Mouse (Mus musculus) forebrain, embryonic 10.5 days (tissue): Measurements from ENCODE around the gene Larp4. TPM values are rescaled to one million over a fixed set of nuclear protein-coding genes. Genes with fewer than 3 reads are reported as not detected.
"Not testable (repeated sequence)": the region's sequence is repeated elsewhere in the genome, so short reads cannot be mapped to it uniquely, and the experiment has no call there.

Experiments
- DNase-seq: peaks from one replicate; pipeline ENCODE4 v3.0.0-alpha.2; 2017; ENCODE audit warnings: low spot score; ENCODE audit errors: extremely low spot score
- H3K27ac ChIP-seq: fragments of 300-500 bp; sonication (generic); 2 replicates; pipeline ENCODE4 v1.5.1; 2016; ENCODE audit warnings: mild to moderate bottlenecking
- H3K27me3 ChIP-seq: fragments of 300-500 bp; sonication (generic); 2 replicates; pipeline ENCODE4 v1.6.1; 2016; ENCODE audit warnings: mild to moderate bottlenecking; ENCODE audit not compliant: poor library complexity, severe bottlenecking
- H3K36me3 ChIP-seq: fragments of 300-500 bp; sonication (generic); replicated peaks from 2 replicates; pipeline ENCODE4 v1.6.1; 2016; ENCODE audit warnings: mild to moderate bottlenecking, moderate library complexity
- H3K4me1 ChIP-seq: fragments of 300-500 bp; sonication (generic); 2 replicates; pipeline ENCODE4 v1.6.1; 2016
- H3K4me3 ChIP-seq: fragments of 300-500 bp; sonication (generic); 2 replicates; pipeline ENCODE4 v1.5.1; 2016; ENCODE audit warnings: mild to moderate bottlenecking, moderate library complexity
- H3K9me3 ChIP-seq: fragments of 300-500 bp; sonication (generic); 2 replicates; pipeline ENCODE4 v1.6.1; 2016; ENCODE audit warnings: mild to moderate bottlenecking, moderate library complexity
- WGBS: fragments of 180-500 bp; shearing (Covaris S2); methylation state at CpG from one replicate; pipeline ENCODE4 v1.1.7; 2016; 5-methylcytosine and 5-hydroxymethylcytosine counted together
- polyA plus RNA-seq: library from polyadenylated mRNA; unstranded; fragments of >200 nt; fragmentation: Nextera tagmentation; extraction: Ambion mirVana; gene quantifications from 2 replicates; pipeline ENCODE4 v1.2.1, GENCODE M21; 2016

The Larp4 gene
- polyA plus RNA-seq, 1 experiment from 2014 or later = 44.3 TPM

DNA sequence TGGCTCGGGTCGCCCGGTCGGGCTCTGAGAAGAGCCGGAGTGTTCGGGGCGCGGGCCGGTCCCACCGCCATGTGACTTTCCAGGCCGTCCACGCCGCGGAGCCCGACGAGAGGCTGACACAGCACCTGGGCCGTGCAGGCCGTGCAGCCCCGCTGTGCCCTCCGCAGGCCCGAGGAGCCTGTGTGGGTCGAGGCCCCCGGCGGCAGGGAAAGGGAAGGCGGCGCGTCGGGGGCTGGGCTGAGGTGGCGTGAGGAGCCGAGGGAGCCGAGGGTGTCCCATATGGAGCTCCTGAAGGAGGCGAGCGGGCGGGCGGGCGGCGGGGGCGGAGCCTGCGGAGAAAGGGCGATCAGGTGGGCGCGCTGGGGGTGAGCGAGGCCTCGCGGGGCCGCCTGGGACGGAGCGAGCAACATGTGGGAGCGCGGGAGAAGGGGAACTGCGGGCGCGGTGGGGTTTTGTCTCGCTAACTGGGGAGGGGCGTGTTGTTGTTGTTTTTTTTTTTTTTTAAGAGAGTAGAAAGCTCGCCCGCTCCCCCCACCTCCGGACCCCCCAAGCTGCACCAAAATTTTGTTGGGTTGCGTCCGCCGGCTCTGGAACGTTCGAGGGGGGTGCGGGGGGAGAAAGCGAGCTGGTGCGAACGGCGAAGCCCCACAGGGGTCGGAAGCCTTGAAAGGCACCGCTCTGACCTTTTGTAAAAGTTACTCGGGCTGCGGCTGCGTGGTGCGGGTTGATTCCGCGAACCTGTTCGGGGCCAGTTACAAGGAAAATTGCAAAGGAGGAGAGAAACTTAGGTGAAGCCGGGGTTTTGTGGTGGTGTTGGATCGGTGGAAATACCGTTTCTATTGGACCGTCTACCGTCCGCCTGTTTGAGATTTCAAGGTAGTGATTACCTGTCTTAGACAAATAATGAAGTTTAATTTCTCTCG is 3.4 kb downstream of the Larp4 start:
- Histone ChIP-seq H3K4me1 (peaks cover 10% of the 10 kb centered on the region), H3K27me3 (no peaks in the 10 kb centered on the region), H3K36me3 (no peaks in the 10 kb centered on the region), H3K27ac (peak overlapping the region; percentile 98), H3K4me3 (peak overlapping the region; percentile 92), H3K9me3 (no peaks in the 10 kb centered on the region)
- DNase-seq = peak; percentile 88
- WGBS = under 1% methylated on average over 84 of the region's 84 CpGs

DNA sequence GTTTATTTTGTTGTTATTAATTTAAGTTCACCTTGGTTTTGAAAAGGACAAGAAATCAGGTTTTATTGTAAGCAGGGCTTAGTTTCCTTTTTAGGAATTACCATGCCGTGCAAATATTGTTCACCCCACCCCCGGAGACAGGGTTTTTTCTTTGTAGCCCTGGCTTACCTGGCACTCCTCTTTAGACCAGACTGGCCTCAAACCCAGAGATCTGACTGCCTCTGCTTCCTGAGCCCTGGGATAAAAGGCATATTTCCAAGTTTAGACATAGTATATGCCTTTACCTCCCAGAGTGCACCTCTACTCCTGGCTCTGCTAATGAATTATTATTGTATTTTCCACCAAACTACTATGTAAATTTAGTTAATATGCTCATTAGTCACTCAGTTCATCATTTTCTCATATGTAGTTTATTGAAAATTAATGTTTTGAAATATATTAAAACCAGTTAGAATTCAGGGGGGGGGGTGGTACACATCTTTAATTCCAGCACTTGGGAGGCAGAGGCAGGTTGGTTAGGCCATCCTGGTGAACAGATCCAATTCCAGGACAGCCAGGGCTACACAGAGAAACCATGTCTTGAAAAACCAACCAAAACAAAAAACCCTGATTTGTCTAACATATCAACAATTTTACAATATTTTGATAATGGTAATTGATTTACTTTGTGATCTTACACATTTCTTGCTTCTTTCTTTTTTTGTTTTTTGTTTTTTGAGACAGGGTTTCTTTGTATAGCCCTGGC is 4.8 kb downstream of the Larp4 start:
- WGBS = 92% methylated on average over 2 of the region's 2 CpGs
- Histone ChIP-seq H3K36me3 (no peaks in the 10 kb centered on the region), H3K27ac (no peak overlapping the region), H3K9me3 (no peaks in the 10 kb centered on the region), H3K4me1 (peaks cover 10% of the 10 kb centered on the region), H3K27me3 (no peaks in the 10 kb centered on the region), H3K4me3 (peak overlapping the region; percentile 92)
- DNase-seq = no peak

DNA sequence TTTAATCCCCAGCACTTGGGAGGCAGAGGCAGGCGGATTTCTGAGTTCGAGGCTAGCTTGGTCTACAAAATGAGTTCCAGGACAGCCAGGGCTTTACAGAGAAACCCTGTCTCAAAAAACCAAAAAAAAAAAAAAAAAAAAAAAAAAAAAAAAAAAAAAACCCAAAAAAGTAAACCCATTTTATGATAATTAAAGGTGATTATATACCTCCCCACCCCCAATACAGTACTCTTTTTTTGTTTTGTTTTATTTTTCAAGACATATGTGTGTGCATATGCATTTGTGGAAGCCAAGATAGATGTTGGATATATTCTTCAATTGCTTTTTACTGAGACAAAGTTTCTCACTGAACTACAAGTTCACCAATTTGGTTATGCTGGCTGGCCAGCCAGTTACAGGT is 6.3 kb downstream of the Larp4 start:
- not testable (repeated sequence) for H3K36me3 ChIP-seq, H3K27ac ChIP-seq, DNase-seq, H3K27me3 ChIP-seq, H3K4me1 ChIP-seq, H3K9me3 ChIP-seq, H3K4me3 ChIP-seq
- WGBS = 90% methylated on average over 2 of the region's 2 CpGs

DNA sequence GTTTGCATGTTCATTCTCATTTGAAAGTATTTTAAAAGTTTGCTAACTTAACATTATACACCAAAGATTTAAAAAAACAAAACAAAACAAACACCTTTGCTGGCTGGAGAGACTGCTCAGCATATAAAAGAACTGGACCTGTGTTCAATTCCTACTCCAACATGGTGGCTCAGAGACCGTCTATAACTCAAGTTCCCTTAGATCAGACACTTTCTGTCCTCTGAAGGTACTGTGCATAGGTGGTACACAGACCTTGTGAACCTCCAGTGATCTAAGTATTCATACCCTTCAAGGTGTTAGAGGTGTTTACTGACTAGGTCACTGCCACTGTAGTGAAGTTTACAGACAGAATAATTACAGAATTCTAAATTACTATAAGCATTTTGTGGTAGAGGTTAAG is 9.4 kb downstream of the Larp4 start:
- Histone ChIP-seq H3K4me3 (no peak overlapping the region), H3K27me3 (no peaks in the 10 kb centered on the region), H3K4me1 (peaks cover 4% of the 10 kb centered on the region), H3K9me3 (no peaks in the 10 kb centered on the region), H3K27ac (no peak overlapping the region), H3K36me3 (no peaks in the 10 kb centered on the region)
- WGBS = 88% methylated on average over 1 of the region's 1 CpGs
- no peak for DNase-seq

DNA sequence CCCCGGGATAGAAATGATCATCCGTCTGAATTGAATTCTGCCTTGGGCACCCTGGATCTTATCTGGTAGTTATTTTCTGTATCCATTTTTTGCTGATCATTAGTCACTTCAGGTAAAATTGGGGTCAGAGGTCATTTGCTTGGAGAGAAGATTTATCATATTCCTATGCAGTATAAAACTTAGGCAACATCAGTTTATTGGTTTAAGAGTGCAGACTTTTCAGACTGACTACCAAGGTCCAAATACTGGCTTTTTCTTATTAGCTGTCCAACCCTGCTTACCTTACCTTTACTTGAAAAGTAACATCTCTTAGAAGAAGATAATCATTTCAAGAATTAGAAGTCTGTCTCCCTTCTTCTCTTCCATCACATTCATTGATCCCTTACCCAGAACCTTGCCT is 9.8 kb downstream of the Larp4 start:
- Histone ChIP-seq H3K4me1 (no peaks in the 10 kb centered on the region), H3K4me3 (no peak overlapping the region), H3K36me3 (no peaks in the 10 kb centered on the region), H3K27ac (no peak overlapping the region), H3K9me3 (no peaks in the 10 kb centered on the region), H3K27me3 (no peaks in the 10 kb centered on the region)
- no peak for DNase-seq
- 98% methylated on average over 2 of the region's 2 CpGs for WGBS

DNA sequence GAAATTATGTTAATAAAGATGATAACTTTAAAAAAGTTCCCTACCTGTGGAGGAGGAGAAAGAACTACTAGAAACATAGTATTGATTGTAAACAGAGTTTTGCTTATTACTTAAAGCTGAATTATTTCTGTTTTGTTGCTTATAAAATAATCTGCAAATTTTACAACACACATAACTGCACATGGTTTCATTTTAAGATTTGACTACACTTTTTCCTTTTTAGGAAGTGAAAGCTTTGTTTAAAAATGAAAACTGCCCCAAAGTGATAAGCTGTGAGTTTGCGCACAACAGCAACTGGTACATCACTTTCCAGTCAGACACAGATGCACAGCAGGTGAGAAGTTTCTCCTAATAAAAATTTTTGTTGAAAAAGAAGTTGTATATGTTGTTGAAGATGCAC is 23.2 kb downstream of the Larp4 start:
- Histone ChIP-seq H3K36me3 (peaks cover 99% of the 10 kb centered on the region), H3K4me3 (no peak overlapping the region), H3K4me1 (no peaks in the 10 kb centered on the region), H3K27ac (no peak overlapping the region), H3K27me3 (no peaks in the 10 kb centered on the region), H3K9me3 (no peaks in the 10 kb centered on the region)
- 98% methylated on average over 1 of the region's 1 CpGs for WGBS
- DNase-seq = no peak

DNA sequence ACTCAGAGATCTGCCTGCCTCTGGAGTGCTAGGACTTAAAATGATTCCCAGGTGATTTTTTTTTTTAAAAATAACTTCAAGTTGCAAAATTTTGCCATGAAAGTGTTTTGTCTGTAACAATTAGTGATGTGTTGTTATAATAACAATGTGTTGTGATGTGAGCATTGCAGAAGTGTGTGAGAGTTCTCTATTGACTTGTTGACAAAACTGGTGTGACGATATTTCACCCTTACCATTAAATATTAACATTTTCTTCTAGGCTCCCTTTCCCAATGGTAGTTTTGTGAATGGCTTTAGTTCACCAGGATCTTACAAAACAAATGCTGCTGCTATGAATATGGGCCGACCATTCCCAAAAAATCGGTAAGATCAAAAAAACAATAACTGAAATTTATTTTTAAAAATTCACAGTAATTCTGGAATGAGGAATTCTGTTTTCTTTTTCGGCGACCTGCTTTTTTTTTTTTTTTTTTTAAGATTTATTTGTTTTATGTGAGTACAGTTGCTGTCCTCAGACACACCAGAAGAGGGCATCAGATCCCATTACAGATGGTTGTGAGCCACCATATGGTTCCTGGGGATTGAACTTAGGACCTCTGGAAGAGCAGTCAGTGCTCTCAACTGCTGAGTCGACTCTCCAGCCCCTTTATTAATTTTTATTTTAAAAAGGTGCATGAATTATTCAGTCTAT is 27.4 kb downstream of the Larp4 start:
- no peak overlapping the region for H3K4me3 ChIP-seq
- no peak overlapping the region for H3K27ac ChIP-seq
- peaks cover 98% of the 10 kb centered on the region for H3K36me3 ChIP-seq
- WGBS = 93% methylated on average over 6 of the region's 6 CpGs
- H3K9me3 ChIP-seq = no peaks in the 10 kb centered on the region
- H3K27me3 ChIP-seq = no peaks in the 10 kb centered on the region
- no peaks in the 10 kb centered on the region for H3K4me1 ChIP-seq
- DNase-seq = no peak

DNA sequence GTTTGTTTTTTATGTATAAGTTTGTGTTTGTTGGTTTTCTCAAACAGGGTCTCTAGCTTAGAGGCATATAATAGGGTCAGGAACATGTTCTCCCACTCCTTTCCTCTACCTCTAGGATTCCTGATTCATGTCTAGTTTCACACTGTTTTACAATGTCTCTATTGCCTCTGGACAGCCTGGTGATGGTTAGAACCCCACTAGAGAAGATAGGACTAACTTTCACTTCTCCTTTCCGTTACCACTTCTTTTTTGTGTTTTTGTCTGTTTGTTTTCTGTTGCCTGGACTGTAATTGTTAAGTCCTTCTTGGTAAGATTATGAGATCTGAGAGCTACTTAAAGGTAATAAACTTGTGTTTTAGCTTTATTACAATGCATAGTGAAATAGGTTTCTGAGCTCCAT is 29.5 kb downstream of the Larp4 start:
- no peak overlapping the region for H3K27ac ChIP-seq
- H3K36me3 ChIP-seq = peaks cover 98% of the 10 kb centered on the region
- H3K4me1 ChIP-seq = no peaks in the 10 kb centered on the region
- no peak overlapping the region for H3K4me3 ChIP-seq
- H3K27me3 ChIP-seq = no peaks in the 10 kb centered on the region
- no peak for DNase-seq
- 97% methylated on average over 1 of the region's 1 CpGs for WGBS
- H3K9me3 ChIP-seq = no peaks in the 10 kb centered on the region

DNA sequence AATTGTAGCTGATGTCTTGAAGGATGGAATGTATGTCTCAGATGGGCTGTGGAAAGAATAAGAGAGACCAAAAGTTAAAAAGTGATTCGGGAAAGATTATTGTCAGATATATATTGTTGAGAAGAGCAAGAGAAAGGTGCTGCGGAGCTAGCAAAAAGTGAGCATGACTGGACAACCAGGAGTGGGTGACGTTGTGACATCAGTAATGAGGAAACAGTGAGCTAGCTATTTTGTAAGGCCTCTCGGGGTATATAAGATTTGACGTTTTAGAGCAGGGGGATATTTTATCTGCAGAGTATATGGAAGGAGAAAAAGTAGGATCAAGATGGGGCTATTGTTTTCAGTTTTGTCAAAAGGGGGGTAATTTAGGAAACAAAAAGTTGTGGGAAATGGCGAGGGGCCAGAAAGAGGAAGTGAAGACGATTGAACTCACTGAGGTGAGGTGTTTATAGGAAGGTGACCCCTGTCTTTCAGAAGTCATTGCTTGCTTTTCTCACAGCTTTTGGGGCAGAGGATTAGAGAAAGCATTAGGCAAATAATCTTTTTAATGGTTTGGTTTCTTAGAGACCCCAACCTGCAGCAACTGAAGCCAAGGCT is 34.9 kb downstream of the Larp4 start:
- 94% methylated on average over 7 of the region's 7 CpGs for WGBS
- Histone ChIP-seq H3K27ac (no peak overlapping the region), H3K4me1 (no peaks in the 10 kb centered on the region), H3K4me3 (no peak overlapping the region), H3K9me3 (no peaks in the 10 kb centered on the region), H3K27me3 (no peaks in the 10 kb centered on the region), H3K36me3 (peaks cover 99% of the 10 kb centered on the region)
- DNase-seq = no peak

DNA sequence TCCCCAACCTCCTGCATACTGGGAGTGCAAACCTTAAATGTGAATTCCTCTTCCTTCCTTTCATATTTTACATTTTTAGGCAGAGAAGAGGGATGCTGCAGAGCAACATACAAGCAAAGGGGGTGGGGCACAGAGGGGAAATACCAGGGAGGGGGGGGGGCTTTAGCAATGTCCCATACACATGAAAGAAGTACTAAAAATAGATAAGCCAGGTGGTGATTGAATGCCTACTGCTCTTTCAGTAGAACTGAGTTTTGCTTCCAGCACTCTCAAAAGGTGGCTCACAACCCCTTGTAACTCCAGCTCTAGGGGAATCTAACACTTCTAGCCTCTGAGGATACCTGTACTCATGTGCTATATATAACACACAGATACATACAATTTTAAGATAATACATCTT is 36.3 kb downstream of the Larp4 start:
- Histone ChIP-seq H3K9me3 (no peaks in the 10 kb centered on the region), H3K36me3 (peaks cover 99% of the 10 kb centered on the region), H3K27ac (no peak overlapping the region), H3K4me1 (no peaks in the 10 kb centered on the region), H3K27me3 (no peaks in the 10 kb centered on the region), H3K4me3 (no peak overlapping the region)
- no peak for DNase-seq

DNA sequence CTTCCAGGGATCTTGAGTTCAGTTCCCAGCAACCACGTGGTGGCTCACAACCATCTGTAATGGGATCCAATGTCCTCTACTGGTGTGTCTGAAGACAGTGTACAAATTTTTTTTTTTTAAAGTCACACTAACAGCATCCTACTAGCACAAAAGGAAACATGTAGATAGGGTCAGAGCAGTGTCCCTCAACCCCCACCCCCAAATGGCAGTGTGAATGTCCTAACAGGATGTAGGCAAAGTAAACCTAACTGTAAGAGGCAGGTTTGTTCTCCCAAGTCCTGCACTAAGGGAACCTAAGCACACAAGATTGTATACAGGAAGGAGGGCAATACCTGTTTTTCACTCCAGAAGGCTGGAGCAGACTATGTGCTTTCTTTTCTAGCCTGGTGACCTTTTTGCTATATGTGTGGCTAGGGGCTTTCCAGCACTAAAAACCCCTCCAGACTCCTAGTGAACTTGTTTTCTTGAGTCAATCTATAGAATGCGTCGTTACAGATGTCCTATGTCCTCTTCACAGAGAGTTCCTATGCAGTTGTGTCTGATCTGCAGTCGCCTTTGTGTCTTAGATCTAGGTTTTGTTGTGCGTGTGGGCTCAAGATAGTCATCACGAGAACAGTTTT is 48.5 kb downstream of the Larp4 start:
- no peaks in the 10 kb centered on the region; the same call in 1 of the 2 replicates for H3K9me3 ChIP-seq
- DNase-seq = no peak
- WGBS = 81% methylated on average over 6 of the region's 6 CpGs
- H3K4me3 ChIP-seq = no peak overlapping the region
- peaks cover 28% of the 10 kb centered on the region for H3K36me3 ChIP-seq
- H3K4me1 ChIP-seq = no peaks in the 10 kb centered on the region
- H3K27ac ChIP-seq = no peak overlapping the region
- no peaks in the 10 kb centered on the region for H3K27me3 ChIP-seq

DNA sequence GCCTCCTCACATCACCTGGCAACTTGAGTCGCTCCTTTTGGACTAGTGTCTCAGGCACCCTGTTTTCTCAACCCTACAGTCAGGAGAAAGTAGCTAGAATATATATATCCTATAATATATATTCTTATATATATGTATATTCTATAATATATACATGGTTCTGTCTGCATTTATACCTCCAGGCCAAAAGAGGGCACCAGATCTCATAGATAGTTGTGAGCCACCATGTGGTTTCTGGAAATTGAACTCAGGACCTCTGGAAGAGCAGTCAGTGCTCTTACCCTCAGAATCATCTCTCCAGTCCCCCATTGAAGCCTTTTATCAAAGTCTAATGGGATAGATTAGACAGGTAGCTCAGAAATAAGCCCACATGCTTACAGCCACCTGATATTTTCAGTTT is 51.3 kb downstream of the Larp4 start:
- DNase-seq = no peak
- 85% methylated on average over 1 of the region's 1 CpGs for WGBS

More for the DNA sequence above, 51.3 kb downstream of the Larp4 start:
- no peak overlapping the region for H3K27ac ChIP-seq
- H3K27me3 ChIP-seq = no peaks in the 10 kb centered on the region
- no peaks in the 10 kb centered on the region for H3K4me1 ChIP-seq
- peaks cover 19% of the 10 kb centered on the region for H3K36me3 ChIP-seq
- no peaks in the 10 kb centered on the region; the same call in 1 of the 2 replicates for H3K9me3 ChIP-seq
- H3K4me3 ChIP-seq = no peak overlapping the region
